Mouse (Mus musculus) G1E (cell line): ENCODE results near the gene Cel.

Experiments used
- CTCF ChIP-seq: IDR thresholded peaks from 2 replicates; pipeline ENCODE4 v1.5.1; 2012; ENCODE audit warnings: low read depth, low read length, inconsistent platforms, mixed read lengths
- GATA1 ChIP-seq: IDR thresholded peaks from 2 replicates; pipeline ENCODE4 v1.6.1; 2012; ENCODE audit warnings: borderline replicate concordance, low read length, inconsistent platforms, mixed read lengths
- GATA2 ChIP-seq: IDR thresholded peaks from 2 replicates; pipeline ENCODE4 v1.6.1; 2012; ENCODE audit warnings: low read depth, low read length, inconsistent platforms, borderline replicate concordance
- POLR2AphosphoS5 ChIP-seq: IDR thresholded peaks from 2 replicates; pipeline ENCODE4 v1.6.1; 2012; ENCODE audit warnings: low read depth, low read length, inconsistent platforms; ENCODE audit not compliant: insufficient replicate concordance
- TAL1 ChIP-seq: conservative IDR thresholded peaks from 2 replicates; pipeline ENCODE4 v1.6.1; 2012; ENCODE audit warnings: low read depth, low read length, inconsistent platforms, mixed read lengths

DNA sequence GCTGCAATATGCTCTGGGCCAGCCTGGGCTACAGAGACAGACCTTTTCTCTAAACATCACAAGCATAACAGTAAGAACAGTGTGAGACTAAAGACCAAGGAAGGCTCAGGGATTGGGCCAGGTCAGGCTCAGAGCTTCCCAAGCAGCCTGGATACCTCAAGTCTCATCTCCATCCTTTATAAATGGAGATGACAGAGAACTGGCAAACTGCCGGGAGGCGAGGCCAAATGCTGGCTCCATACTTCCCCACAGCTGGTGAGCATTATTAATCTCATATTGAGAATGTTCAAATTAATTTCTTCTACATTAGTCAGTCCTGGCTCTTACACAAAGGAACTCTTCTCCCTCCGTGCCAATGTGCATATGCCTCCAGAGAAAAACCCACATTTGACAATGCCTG lies 13.6 kb upstream of the Cel start:
- TF ChIP-seq CTCF (no peak), GATA1 (no peak), GATA2 (no peak), POLR2AphosphoS5 (no peak), TAL1 (no peak)
